ENCODE assay signal across 8 mouse cellular contexts in genomic region chr3:95174011-95174592, GRCm38 (mm10). TPM values are rescaled to one million over a fixed set of nuclear protein-coding genes. Genes with fewer than 3 reads are reported as not detected.
DNase-seq lines count a peak whose midpoint lies in the region; ATAC-seq and TF ChIP-seq lines count a peak whose summit lies in the region.

No protein-coding gene starts in this region.

- H3K36me3 ChIP-seq in heart, embryonic 12.5 days: peaks cover 32% of the 10 kb centered on the region
- H3K36me3 ChIP-seq in kidney, embryonic 15.5 days: peaks cover 27% of the 10 kb centered on the region

- H3K9me3 ChIP-seq in heart, embryonic 12.5 days (replicated peaks): 0 out of 2 replicates have a peak, but pooled peaks cover 6% of the 10 kb centered on the region
- no peaks in the 10 kb centered on the region for H3K9me3 ChIP-seq in kidney, embryonic 15.5 days (replicated peaks)

- H3K27me3 ChIP-seq in heart, embryonic 12.5 days (replicated peaks): peaks cover 50% of the 10 kb centered on the region
- peaks cover 43% of the 10 kb centered on the region for H3K27me3 ChIP-seq in kidney, embryonic 15.5 days

- H3K4me3 ChIP-seq in heart, embryonic 12.5 days: peak overlapping the region; percentile 45
- peak overlapping the region; percentile 42 for H3K4me3 ChIP-seq in kidney, embryonic 15.5 days (replicated peaks)

- TF ChIP-seq POLR2A in brain, embryonic 14.5 days (IDR thresholded peaks at IDR 0.05; ENCODE audit: borderline replicate concordance, extremely low read depth, insufficient read depth, insufficient read length, poor library complexity, severe bottlenecking): no peak

- H3K4me1 ChIP-seq in heart, embryonic 12.5 days (replicated peaks): peaks cover 21% of the 10 kb centered on the region
- H3K4me1 ChIP-seq in kidney, embryonic 15.5 days: peaks cover 20% of the 10 kb centered on the region

- peak; percentile 85 for ATAC-seq in erythroblast, adult 5-6 weeks (replicated peaks; ENCODE audit: low FRiP score, poor library complexity, severe bottlenecking)
- ATAC-seq in heart, embryonic 12.5 days (ENCODE audit: insufficient number of reproducible peaks, low FRiP score): no peak
- ATAC-seq in kidney, embryonic 15.5 days (replicated peaks; ENCODE audit: low FRiP score): peak; percentile 34; the same call in 1 of the 2 replicates

- WGBS in heart, embryonic 12.5 days: 2% methylated on average over 16 of the region's 16 CpGs
- 2% methylated on average over 16 of the region's 16 CpGs for WGBS in kidney, embryonic 15.5 days

- peak overlapping the region; percentile 77 for H3K4me2 ChIP-seq in heart, embryonic 12.5 days
- peak overlapping the region; percentile 80 for H3K4me2 ChIP-seq in kidney, embryonic 15.5 days

- TF ChIP-seq CTCF in brain, embryonic 14.5 days (IDR thresholded peaks at IDR 0.05; ENCODE audit: borderline replicate concordance, extremely low read depth, insufficient read depth, insufficient read length): peak; percentile 91

- H3K27ac ChIP-seq in heart, embryonic 12.5 days (ENCODE audit: poor library complexity, severe bottlenecking): no peak overlapping the region
- H3K27ac ChIP-seq in kidney, embryonic 15.5 days: no peak overlapping the region

- peak overlapping the region; percentile 70; the same call in 1 of the 2 replicates for H3K9ac ChIP-seq in heart, embryonic 12.5 days
- 0 out of 2 replicates have a peak overlapping the region, but pooled peaks have one; percentile 35 for H3K9ac ChIP-seq in kidney, embryonic 15.5 days

- peak; percentile 89 to 90 for DNase-seq in B cell, adult 2 months
- DNase-seq in brain, embryonic 14.5 days (ENCODE audit: low read depth): peak; percentile 88
- DNase-seq in liver: peak; percentile 84
- DNase-seq in monocyte, adult 2 months (ENCODE audit: low read depth in 1 of 2, low spot score in 2 of 2): peak; percentile 45 to 79
- peak; percentile 85 to 95 for DNase-seq in spleen, postnatal 4 days (ENCODE audit: low spot score in 2 of 2)

RNA-seq across cellular contexts. Expression of gene Sema6c, which starts 13.8 kb away (rescaled TPM):
- 138 and 164 TPM in 2 replicates for polyA plus RNA-seq in brain, embryonic 14.5 days (2012; rRNA removed)
- not detected in 2 replicates for total RNA-seq in erythroblast, adult 5-6 weeks (2015; ENCODE audit: low replicate concordance)
- not detected in 2 replicates for total RNA-seq in erythroblast, adult 5-6 weeks (2017; ENCODE audit: low replicate concordance)
- 3.6 and 5.5 TPM in 2 replicates for polyA plus RNA-seq in heart, embryonic 12.5 days (2016; fragmentation: Nextera tagmentation; extraction: Ambion mirVana)
- 3.9 and 4.5 TPM in 2 replicates for polyA plus RNA-seq in kidney, embryonic 15.5 days (2015; fragmentation: Nextera tagmentation; extraction: Ambion mirVana)

RNA-seq across cellular contexts. Expression of gene Tnfaip8l2, which starts 31.9 kb away (rescaled TPM):
- polyA plus RNA-seq in brain, embryonic 14.5 days (2012; rRNA removed): 2.3 and 2.4 TPM in 2 replicates
- 10.2 and 17.1 TPM in 2 replicates for total RNA-seq in erythroblast, adult 5-6 weeks (2015; ENCODE audit: low replicate concordance)
- 6.0 and 12.4 TPM in 2 replicates for total RNA-seq in erythroblast, adult 5-6 weeks (2017; ENCODE audit: low replicate concordance)
- polyA plus RNA-seq in heart, embryonic 12.5 days (2016; fragmentation: Nextera tagmentation; extraction: Ambion mirVana): 0.62 and 0.91 TPM in 2 replicates
- polyA plus RNA-seq in kidney, embryonic 15.5 days (2015; fragmentation: Nextera tagmentation; extraction: Ambion mirVana): 2.7 and 2.9 TPM in 2 replicates

RNA-seq across cellular contexts. Expression of gene Lysmd1, which starts 40.2 kb away (rescaled TPM):
- polyA plus RNA-seq in brain, embryonic 14.5 days (2012; rRNA removed): 23.7 and 27.4 TPM in 2 replicates
- total RNA-seq in erythroblast, adult 5-6 weeks (2015; ENCODE audit: low replicate concordance): 7.7 and 12.1 TPM in 2 replicates
- total RNA-seq in erythroblast, adult 5-6 weeks (2017; ENCODE audit: low replicate concordance): 11.7 and 13.7 TPM in 2 replicates
- polyA plus RNA-seq in heart, embryonic 12.5 days (2016; fragmentation: Nextera tagmentation; extraction: Ambion mirVana): 8.1 and 9.1 TPM in 2 replicates
- 14.5 and 15.5 TPM in 2 replicates for polyA plus RNA-seq in kidney, embryonic 15.5 days (2015; fragmentation: Nextera tagmentation; extraction: Ambion mirVana)

RNA-seq across cellular contexts. Expression of gene Scnm1, which starts 40.3 kb away (rescaled TPM):
- 101 and 136 TPM in 2 replicates for polyA plus RNA-seq in brain, embryonic 14.5 days (2012; rRNA removed)
- total RNA-seq in erythroblast, adult 5-6 weeks (2015; ENCODE audit: low replicate concordance): 36.4 and 39.0 TPM in 2 replicates
- 38.9 and 39.8 TPM in 2 replicates for total RNA-seq in erythroblast, adult 5-6 weeks (2017; ENCODE audit: low replicate concordance)
- polyA plus RNA-seq in heart, embryonic 12.5 days (2016; fragmentation: Nextera tagmentation; extraction: Ambion mirVana): 48.6 and 52.7 TPM in 2 replicates
- polyA plus RNA-seq in kidney, embryonic 15.5 days (2015; fragmentation: Nextera tagmentation; extraction: Ambion mirVana): 67.7 and 71.6 TPM in 2 replicates

RNA-seq across cellular contexts. Expression of gene Gabpb2, which starts 43.6 kb away (rescaled TPM):
- 14.4 and 14.7 TPM in 2 replicates for polyA plus RNA-seq in brain, embryonic 14.5 days (2012; rRNA removed)
- total RNA-seq in erythroblast, adult 5-6 weeks (2015; ENCODE audit: low replicate concordance): 12.5 and 16.1 TPM in 2 replicates
- total RNA-seq in erythroblast, adult 5-6 weeks (2017; ENCODE audit: low replicate concordance): 38.1 and 40.8 TPM in 2 replicates
- polyA plus RNA-seq in heart, embryonic 12.5 days (2016; fragmentation: Nextera tagmentation; extraction: Ambion mirVana): 7.7 and 8.9 TPM in 2 replicates
- 10.0 and 10.6 TPM in 2 replicates for polyA plus RNA-seq in kidney, embryonic 15.5 days (2015; fragmentation: Nextera tagmentation; extraction: Ambion mirVana)

Comparison
In these comparisons a context has a peak if more than half of its experiments do, and no peak if none do; other contexts are left out.
1. RNA of gene Sema6c, which starts 13.8 kb away (polyA plus RNA-seq): 138 to 164 TPM in brain, embryonic 14.5 days; 3.9 to 4.5 TPM in kidney, embryonic 15.5 days and 3.6 to 5.5 TPM in heart, embryonic 12.5 days; every median in the first group is over 10 times any median in the second.
2. Peak in every context shown above with its lines, with median percentiles within 50 percentile points of each other: DNase-seq.